Comparison of ENCODE assay signal across 8 mouse cellular contexts in the genomic region with DNA sequence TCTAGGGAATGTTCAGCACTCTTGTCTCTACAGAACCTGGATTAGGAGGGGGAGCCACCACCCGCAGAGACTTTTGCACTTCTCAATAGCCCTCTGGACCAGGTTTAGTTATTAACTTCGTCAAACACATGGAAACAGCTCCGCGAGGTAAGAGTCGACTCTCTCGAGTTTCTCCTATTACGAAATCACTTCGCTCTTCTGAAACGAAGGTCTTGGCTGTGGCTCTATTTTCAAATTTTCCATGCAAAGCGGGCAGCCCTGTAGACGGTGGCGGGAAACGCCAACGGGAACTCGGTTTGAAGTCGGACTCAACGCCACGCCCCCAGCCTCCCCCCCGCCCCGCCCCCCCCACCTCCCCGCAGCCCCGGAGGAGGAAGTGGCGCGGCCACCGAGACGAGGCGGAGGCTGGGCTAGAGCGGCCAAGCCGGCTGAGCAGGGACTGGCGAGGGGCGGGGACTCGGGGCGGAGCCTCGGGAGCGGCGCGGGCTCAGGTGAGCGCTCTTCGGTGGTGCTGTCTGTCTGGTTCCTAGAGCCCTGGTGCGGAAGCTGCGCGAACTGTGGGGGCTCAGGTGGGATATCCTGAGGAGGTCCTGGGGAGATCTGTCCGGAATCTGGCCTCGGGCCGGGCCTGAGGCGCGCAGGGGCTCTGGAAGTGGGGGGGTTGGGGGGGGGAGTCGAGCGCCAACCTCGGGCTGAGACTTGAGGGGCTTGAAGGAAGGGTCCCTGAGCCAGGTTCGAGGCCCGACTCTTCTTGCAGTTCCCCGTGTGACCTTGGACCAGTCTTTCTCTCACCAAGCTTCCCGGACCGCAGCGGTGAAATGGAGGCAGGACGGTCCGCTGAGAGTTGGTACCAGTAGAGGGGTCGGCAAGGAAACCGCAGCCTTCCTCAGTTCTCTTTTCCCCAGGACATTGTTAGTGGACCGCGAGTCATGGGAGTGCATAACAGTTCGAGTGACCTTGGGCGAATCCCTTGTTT. TPM values are rescaled to one million over a fixed set of nuclear protein-coding genes. Genes with fewer than 3 reads are reported as not detected.
A peak's percentile ranks its signal among the peaks of the same experiment; 100 is the strongest.
DNase-seq lines count a peak whose midpoint lies in the region; ATAC-seq lines count a peak whose summit lies in the region.

A gene (plus strand): TSS at position 449 of the 976 bp plus-strand sequence.

- no peaks in the 10 kb centered on the region for H3K27me3 ChIP-seq in hindbrain, embryonic 14.5 days (ENCODE audit: control insufficient read depth, insufficient read depth, low read length)

- peaks cover 17% of the 10 kb centered on the region for H3K36me3 ChIP-seq in hindbrain, embryonic 14.5 days (replicated peaks; ENCODE audit: control insufficient read depth, insufficient read depth)

- H3K27ac ChIP-seq in hindbrain, embryonic 14.5 days, result peak within 1 kb of the TSS; percentile 64

- WGBS in hindbrain, embryonic 14.5 days, result under 1% methylated on average over 46 of the region's 64 CpGs

- H3K9me3 ChIP-seq in hindbrain, embryonic 14.5 days (ENCODE audit: control insufficient read depth, low read length), result no peaks in the 10 kb centered on the region

- H3K4me1 ChIP-seq in hindbrain, embryonic 14.5 days (replicated peaks; ENCODE audit: control insufficient read depth, insufficient read depth, low read length), result no peaks in the 10 kb centered on the region

- DNase-seq in R1 (ENCODE audit: low read depth, low spot score), result peak; percentile 95
- peak; percentile 91 to 97 for DNase-seq in cerebellum, postnatal 25 days
- DNase-seq in frontal cortex, postnatal 25 days (ENCODE audit: low spot score in 2 of 2), result peak; percentile 55 to 78
- peak; percentile 89 for DNase-seq in hindbrain, embryonic 14.5 days (ENCODE audit: low spot score)
- peak; percentile 87 to 89 for DNase-seq in layer of hippocampus, postnatal 36 days
- DNase-seq in lung, postnatal 36 days, result peak; percentile 96
- peak; percentile 95 for DNase-seq in retina, postnatal 1 day
- peak; percentile 90 to 92 for DNase-seq in urinary bladder, adult 18-20 months (ENCODE audit: low spot score in 2 of 2)

- peak within 1 kb of the TSS; percentile 67 for H3K4me3 ChIP-seq in hindbrain, embryonic 14.5 days (replicated peaks; ENCODE audit: low read length)

- peak; percentile 99 for ATAC-seq in hindbrain, embryonic 14.5 days (ENCODE audit: low FRiP score)

- peak within 1 kb of the TSS; percentile 59 for H3K4me2 ChIP-seq in hindbrain, embryonic 14.5 days (replicated peaks)

- peak within 1 kb of the TSS; percentile 70 for H3K9ac ChIP-seq in hindbrain, embryonic 14.5 days

RNA-seq across cellular contexts. Expression of the gene that starts here (rescaled TPM):
- 27.2 and 27.7 TPM in 2 replicates for polyA plus RNA-seq in hindbrain, embryonic 14.5 days (2014; fragmentation: Nextera tagmentation; extraction: Ambion mirVana)
- total RNA-seq in layer of hippocampus, postnatal 36 days (2021), result 10 to 100 TPM; 64.3 to 69.0 TPM

Comparison
In these comparisons a context has a peak if more than half of its experiments do, and no peak if none do; other contexts are left out.
1. Peak in every context shown above with its lines: DNase-seq, ATAC-seq, H3K4me3 ChIP-seq and H3K27ac ChIP-seq.